Mouse (Mus musculus) kidney, adult 18-20 months (tissue): ENCODE measurements around the gene Mtmr14.
A peak's percentile ranks its signal among the peaks of the same experiment; 100 is the strongest.

Source experiments
- DNase-seq: peaks from one replicate; pipeline ENCODE4 v3.0.0; 2021

The Mtmr14 gene

DNA sequence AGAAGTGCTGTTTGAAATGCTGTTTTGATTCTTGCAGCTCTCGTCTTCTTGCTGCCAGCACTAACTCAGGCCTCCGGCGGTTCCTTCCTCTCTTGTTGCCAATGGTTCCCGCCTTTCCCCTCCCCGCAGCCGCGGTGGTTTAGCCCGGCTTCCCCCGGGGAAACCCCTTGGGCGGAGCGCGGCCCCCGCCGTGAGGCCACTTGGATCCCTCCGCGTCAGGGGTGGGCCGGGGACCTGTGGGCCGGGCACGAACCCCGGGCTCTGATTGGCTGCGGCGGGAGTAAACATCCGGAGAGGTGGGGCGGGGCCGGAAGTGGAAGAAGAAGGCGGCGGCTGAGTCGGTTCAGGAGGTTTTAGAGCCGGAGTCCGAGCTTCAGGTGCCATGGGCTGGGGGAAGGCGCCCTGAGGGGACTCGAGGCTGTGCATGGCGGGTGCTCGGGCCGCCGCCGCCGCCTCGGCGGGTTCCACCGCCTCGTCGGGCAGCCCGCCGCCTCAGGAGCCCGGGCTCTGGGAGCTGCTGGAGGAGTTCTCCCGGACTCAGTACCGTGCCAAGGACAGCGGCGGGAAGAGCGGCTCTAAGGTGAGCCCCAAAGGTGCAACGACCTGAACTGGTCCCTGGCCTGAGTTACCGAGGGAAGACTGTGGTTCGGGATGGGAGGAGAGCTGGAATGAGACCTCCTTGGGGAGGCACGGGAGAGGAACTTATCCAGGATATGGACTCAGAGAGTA is at the start of gene Mtmr14:
Mtmr14 (plus strand) TSS at position 302 of the 729 bp plus-strand sequence.
- peak; percentile 99 for DNase-seq

DNA sequence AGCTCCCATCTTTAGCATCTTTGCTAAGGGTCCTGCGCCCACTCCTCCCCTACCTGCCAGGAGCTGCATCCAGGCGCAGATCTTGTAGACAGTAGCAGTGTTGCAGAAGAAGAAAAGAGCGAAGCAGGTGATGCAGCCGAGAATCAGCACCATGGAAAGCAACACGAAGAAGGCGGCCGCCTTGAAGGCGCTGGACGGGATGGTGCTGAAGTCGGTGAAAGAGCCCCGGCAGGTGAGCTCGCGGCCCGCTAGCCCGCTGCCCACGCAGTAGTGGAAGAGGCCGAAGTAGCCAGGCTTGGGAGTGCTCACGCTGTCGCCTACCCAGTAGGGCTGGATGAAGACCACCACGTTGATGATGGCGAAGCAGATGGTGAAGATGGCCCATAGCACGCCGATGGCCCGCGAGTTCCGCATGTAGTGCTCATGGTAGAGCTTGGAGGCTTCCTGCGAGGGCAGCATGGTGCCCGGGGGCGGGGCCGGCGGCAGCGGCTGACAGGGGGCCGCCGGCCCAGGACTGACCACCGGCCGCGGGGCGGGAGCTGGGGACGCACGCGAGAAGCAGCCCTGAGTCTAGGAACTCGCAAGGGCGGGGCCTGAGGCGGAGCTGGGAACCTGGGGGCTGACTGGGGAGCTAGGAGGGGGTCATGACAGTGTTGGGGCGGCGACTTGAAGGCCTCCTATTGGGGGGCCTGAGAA is 43.7 kb upstream of the Mtmr14 start:
- peak; percentile 22 for DNase-seq

DNA sequence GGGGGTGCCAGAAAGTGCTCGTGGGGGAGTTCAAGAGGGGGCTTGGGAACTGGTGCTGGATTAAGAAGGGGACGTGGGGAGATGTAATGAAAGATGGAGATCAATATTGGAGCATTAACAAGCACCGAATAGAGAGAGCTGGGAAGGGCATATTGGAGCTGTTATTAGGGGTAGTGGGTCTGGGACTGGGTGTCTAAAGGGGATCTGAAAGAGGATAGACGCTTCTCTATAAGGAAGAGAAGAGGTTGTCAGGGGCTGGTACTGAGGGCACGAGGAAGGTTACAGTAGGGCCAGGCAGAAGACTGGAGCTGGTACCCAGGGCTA is 43.2 kb upstream of the Mtmr14 start:
- no peak for DNase-seq

DNA sequence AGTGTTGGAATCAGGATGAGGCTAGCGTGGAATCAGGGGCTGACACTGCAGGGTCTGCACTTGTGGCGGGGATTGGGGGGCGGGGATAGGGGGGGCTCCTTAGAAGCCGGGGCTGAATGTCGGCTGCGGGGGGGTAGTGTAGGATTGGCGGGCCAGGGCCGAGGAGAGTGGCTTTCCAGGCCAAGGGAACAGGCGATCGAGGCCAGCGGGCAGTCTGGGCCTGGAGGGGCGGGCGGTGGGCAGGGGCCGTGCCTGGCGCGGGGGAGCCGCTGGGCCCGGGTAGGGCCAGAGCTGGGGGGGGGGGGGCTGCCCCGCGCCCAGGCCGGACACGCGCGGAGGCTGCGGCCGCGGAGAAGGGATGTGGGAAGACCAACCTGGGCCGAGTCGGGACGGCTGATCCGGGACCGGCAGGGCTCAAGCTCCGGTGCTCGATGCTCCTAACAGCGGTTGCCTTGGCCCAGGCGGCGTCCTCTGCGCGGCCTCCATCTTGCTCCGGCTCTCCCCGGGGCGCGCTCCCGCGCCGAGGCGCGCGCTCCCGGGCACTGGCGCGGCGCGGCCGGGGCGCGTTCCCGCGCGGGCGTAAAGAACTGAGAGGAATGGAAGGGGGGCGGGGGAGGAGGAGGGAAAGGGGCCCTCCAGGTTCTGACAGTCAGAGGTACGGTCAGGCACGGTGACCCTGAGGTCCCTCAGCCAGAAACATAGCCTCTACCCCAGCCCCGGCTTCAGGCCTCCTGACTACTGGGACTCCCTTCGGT is 42.6 kb upstream of the Mtmr14 start, which contains the start of gene Lhfpl4:
Lhfpl4 (minus strand) TSS at position 544 of the 755 bp plus-strand sequence.
- no peak for DNase-seq

DNA sequence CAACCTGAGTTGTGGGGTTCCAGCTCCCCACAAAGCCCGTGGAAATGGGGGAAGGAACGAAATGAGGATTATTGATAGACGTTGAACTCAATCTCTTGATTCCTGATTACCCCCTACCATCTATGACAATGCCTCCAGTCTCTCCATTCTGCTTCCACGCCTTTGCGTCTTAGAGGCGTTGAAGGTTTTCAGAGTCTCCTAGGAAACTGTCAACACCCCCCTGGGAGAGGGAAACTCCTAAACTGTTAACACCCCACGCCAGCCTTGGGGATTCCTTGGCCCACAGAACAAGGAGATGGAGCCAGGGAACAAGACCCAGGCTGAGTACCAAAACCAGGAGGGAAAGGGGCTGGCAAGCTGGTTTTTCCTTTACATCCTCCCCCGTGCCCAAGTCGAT is 42.0 kb upstream of the Mtmr14 start:
- DNase-seq, result no peak

DNA sequence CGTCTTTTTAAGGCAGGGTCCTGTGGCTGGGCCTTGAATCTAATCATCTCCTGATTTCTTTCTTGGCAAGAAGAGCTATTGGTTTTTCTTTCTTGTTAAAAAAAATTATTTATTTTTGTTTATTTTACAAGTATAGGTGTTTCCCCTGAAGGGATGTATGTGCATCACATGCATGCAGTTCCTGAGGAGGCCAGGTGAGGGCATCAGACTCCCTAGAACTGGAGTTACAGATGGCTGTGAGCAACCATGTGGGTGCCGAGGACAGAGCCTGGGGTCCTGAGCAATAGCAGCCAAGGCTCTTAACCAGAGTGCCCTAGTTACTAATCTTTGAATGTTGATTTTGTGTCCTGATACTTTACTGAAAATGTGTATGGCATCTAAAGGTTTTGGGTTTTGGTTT is 21.4 kb upstream of the Mtmr14 start:
- no peak for DNase-seq

DNA sequence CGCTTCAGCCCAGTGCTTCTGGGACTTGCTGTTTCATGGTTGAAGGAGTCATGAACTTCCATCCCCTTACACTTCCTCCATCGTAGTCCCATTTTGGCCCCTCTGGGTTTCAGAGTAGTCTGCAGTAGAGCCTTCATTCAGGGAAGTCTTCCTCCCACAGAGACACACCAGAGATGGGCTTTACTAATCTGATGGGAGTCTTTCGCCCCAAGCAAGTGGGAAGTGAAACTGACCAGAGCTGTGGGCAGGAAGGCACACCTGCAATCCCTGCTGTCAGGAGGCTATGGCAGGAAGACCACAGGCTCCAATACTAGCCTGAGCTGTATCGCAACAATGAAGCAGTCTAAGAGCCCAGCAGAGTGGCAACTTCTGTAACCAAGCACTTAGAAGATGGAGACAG is 11.8 kb upstream of the Mtmr14 start:
- no peak for DNase-seq

DNA sequence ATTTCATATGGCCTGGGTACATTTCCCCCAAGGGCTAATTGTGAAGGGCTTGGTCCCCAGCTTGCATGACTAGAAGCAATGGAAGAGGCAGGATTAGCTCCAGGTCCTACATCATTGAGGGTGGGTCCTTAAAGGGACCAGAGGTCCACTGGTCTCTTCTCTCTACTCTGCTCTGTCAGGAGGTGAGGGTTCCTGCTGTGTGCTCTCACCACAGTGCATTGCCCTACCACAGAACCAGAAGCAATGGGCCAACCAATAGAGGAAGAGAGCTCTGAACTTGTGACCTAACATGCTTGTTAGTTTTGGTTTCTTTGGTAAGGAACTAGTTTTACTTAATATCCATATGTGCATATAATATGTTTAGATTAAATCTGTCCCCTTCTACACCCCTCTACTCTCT is 10.9 kb upstream of the Mtmr14 start:
- no peak for DNase-seq

DNA sequence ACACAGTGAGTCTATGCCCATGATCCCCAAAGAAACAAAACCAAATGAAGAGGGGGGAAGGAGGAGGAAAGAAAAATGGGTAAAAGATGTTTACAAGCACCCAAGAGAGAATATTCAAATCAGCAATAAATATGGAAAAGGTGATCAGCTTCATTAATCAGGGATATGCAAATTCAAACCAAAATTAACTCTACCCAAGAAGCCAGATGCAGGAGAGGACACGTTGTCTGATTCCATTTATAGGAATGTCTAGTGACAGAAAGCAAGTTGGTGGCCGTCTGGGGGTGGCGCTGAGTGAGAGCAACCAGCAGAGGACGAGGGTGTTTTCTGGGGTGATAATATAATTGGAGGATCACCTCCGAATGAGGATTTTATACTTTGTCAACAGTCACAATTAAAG is 2.5 kb upstream of the Mtmr14 start:
- DNase-seq, result no peak

DNA sequence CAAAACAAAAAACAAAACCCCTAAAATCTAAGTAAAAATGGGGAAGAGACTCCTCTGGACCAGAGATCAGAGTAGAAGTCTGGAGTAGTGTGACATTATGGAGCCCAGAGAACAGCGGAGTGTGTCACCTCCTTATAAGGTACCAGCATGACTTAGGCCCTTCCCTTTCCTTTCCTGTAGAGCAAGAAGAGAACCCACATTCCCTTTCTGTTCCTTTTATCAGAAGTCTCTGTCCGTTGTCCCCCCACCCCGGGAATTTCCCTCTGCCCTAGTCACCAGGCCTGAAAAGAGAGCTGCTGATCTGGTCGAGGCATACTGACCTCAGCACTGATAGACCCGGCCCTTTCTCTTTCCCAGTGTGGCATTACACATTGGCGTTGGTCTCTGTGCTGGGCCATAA is 799 bp downstream of the Mtmr14 start:
- no peak for DNase-seq

DNA sequence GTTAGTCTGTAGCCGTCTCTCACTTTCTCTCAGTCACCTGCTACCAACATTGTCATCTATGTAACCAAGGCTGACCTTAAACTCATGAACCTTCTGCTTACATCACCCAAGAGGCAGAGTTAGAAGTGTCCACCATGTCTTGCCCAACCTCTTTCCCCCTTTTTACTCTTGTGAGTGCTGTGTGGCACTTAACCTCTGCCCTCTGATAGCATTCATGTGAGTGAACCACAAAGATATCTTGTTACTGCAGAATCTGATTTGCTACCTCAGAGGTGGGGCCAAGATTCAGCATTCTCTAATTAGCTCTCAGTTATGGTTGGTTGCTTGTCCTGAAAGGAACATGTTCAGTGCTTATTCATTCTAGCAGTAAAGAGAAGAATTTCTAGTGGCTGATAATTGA is 5.1 kb downstream of the Mtmr14 start:
- no peak for DNase-seq

DNA sequence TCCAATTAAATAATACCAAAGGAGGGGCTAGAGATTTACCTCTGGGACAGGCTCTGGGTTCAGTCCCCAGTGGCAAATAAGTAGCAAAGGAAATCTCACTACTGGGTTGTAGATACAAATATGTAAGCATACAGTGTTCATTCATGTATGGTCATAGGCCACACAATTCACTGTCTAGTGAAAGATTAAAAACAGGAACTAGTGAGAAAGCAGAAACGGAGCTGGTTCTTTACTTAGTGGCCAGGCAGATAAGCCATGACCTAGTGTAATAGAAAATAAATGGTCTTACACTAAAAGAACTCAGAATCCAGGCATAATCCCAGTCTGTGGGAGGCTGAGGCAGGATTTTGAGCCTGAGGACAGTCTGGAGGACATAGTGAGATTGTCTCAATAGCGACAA is 7.9 kb downstream of the Mtmr14 start:
- no peak for DNase-seq

DNA sequence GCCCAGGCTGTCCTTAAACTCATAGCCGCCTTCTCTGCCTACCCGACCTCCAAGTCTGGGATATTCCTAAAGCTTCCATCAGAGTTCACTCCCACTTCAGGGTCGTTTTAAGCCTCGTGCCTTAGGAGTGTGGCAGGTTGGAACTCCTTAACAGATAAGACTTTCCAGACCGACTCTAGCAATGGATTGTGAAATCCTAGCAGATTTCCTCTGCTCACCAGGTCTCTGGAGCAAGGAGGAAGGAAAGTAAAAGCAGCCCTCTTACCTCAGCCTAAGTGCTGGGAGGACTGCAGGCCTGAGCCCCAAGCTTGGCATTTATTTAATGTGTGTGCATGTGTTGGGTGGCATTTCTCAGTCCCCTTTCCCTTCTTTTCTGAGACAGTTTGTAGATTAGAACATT is 13.1 kb downstream of the Mtmr14 start:
- DNase-seq, result no peak

DNA sequence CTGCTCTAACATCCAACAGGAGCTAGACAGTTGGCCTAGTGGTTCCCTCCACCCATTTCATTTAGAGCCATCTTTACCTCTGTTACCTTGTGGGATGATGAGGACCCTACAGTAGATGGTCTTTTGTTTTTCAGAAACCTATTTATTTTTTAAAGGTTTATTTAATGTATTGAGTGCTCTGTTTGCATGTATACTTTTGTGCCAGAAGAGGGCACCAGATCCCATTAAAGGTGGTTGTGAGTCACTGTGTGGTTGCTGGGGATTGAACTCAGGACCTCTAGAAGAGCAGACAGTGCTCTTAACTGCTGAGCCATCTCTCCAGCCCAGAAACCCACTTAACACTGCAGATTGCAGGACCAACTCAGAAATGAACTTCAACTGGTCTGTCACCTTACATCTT is 14.3 kb downstream of the Mtmr14 start:
- no peak for DNase-seq

DNA sequence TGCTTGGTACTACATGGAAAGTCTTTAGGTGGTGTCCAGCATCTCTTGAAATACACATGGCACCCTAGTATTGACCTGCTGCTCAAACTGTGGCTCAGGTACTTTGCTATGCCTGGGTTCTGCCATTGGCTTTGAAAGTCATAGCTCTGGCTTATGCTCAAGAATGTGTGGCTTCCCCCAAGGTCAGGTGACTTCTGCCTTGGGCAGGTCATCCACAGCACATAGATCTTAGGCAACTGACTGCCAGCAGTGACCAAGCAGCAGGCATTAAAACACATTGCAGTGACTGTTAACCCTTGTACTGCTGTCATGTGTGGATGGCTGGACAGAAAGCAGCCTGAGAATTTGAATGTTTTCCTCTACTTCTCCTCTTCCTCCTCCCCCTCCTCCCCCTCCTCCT is 17.3 kb downstream of the Mtmr14 start:
- DNase-seq, result peak; percentile 25

DNA sequence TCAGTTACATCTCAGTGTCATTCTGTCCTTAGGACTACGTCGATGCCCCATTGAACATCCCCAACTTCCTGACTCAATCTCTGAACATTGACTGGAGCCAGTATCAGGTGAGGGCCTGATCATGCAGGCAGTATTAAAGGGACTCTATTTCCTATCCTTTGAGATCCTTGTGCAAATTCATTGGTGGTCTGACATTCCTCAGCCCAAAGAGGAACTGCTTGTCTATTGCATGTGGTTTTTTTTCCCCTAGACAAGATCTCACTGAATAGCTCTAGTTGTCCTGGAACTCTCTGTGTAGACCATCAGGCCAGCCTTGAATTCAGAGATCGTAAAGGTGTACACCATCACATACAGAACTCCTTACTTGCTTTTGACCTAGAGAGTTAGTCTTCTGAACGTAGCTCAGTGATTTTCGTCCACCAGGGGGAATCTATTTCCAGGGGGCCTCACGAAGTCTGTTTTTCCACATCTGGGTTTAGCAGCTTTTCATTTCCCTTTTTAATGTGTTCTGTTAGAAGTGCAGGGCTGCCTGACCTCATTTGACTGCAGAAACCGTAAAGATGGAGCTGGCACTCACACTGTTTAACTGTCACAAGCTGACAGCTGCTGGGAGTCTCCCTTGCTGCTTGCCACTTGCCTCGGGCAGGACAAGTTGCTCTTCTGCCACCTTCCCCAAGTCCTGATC is 23.7 kb downstream of the Mtmr14 start:
- DNase-seq, result no peak

DNA sequence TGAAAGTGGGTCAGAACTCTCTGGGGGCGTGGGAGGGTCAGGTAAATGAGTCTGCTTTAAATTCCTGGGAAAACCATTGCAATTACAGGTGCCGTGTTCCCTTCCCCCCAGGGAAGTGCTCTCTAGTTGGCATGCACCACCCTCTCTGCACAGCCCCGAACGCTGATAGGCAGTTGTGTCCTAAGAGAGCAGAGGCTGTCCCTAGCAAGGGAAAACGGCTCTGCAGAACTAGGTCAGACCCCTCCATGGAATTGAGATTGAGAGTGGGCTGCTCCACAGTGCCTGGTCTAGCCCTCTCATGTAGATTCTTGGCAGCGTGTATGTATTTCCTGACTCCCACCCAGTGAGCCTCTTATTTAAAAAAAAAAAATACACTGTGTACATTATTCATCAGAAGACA is 25.9 kb downstream of the Mtmr14 start:
- DNase-seq, result no peak

DNA sequence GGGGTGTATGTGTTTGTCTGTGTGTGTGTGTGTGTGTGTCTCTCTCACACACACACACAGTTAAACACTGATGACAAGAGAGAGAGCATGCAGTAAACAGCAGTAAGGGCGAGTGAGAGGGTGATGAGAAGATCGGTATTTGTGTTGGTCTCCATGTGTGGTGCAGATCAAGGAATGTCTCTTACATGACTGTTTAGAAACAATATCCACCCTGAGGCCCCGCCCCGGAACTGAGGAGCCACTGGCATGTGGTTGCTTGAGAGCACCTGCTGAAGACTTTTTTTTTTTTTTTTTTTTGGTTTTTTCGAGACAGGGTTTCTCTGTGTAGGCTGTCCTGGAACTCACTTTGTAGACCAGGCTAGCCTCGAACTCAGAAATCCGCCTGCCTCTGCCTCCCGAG is 26.8 kb downstream of the Mtmr14 start:
- DNase-seq, result no peak

DNA sequence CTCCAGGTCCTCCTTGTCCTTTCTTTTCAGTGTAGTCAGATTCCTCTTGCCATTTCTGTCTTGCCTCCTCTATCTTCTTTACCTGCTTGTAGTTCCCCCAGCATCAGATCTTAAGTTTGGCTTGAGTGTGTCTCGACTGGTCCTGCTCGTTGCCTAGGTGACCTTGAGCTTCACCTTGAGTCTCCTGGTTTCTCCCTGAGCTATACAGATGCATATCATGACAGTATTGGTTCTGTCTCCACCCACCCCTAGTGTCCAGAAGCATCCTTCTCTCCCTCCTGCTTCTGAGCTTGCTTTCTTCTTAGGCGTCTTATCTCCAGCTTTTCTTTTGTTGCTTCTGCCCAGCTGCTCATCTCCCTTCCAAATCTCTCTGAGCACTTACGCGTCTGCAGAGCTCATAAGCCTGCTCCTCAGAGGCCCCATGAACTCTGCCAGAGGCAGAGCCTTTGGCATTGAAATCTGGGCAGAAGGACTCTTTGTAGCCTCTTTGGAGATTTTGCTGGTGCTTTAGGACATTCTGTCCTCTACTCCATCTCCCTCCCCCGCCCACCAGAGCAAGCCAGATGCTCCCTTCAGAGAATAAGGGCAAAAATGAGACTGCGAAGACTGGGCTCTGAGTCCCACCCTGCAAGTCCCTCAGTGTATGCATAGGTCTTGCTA is 29.5 kb downstream of the Mtmr14 start:
- DNase-seq, result no peak

DNA sequence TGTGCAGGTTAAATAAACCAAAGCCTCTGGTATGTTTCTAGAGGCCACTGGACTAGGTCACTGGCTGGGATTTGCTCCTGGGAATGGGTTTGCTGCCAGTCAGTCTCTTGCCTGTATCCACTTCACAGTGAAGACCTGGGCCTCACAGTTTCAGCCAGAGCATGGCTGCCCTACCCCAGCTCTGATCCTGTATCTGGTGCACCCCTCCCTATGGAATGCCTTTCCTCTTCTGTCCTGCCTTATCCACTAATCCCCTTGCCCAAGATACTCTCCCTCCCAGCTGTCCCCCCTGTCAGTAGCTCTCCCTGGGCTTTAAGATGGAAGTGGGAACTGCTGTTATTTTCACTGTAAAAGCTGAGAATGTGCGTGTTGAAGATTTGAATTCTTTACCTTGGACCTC is 30.3 kb downstream of the Mtmr14 start:
- no peak for DNase-seq

DNA sequence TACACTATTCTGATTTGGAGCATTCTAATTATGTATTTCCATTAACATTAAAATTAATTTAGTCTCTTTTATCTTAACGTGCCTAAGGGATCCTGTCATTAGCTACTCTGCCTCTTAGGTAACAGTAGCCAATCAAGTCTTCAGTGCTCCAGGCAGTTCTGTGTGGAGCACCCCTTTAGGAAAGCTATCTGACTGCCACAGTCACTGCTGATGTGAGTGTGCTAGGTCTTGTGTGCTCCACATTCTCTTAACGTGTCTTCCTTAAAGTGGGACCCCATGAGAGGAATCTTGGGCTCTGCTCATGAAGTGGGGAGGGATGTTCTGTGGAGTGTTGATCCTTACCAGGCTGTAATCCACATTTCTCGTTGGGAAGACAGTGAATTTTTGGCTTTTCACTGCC is 34.7 kb downstream of the Mtmr14 start:
- no peak for DNase-seq

DNA sequence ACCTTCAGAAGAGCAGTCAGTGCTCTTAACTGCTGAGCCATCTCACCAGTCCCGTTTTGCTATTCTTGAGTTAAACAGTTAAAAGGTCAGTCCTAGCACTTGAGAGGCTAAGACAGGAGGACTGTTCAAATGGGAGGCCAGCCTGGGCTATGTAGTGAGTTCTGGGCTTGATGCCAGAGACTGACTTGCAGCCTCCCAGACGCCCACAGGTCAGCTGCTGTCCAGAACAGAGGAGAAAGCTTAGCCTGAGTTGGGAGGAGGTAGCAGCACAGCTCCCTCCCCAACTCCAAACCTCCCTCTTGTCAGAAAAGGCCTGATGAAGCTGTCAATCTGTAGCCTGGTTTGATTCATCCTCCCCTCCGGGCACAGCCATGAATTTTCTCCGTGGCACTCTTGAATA is 39.2 kb downstream of the Mtmr14 start:
- no peak for DNase-seq

DNA sequence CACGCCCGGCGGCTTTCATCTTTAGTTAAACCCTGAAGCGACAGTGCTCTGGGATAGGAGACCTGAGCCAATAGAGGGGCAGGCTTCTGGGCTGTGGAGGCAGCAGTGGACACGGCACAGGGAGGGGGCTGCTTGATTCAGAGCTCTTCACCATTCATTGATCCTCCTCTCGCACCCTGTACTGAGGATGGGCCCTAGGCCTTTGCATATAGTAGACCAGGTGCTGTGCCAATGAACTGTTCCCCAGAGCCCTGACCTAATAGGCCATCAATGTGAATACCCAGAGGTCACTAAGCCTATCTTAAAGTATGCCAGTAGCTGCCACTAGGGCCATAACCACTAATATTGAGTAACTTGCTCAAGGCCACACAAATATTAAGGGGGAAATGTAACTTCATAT is 44.0 kb downstream of the Mtmr14 start:
- no peak for DNase-seq
